Mouse (Mus musculus) megakaryocyte-erythroid progenitor cell, adult 5-6 weeks (primary cell): ENCODE data around the gene Trnt1. TPM values are rescaled to one million over a fixed set of nuclear protein-coding genes. Genes with fewer than 3 reads are reported as not detected.

Source experiments
- ATAC-seq: replicated peaks from 2 replicates; pipeline ENCODE4 v1.8.0; 2016; ENCODE audit warnings: mild to moderate bottlenecking, inconsistent platforms; ENCODE audit not compliant: severe bottlenecking, poor library complexity, low FRiP score, low TSS enrichment
- total RNA-seq, 2 experiments: library from RNA; stranded (forward) in 1 of 2; stranded (reverse) in 1 of 2; fragments of 200-1000, 215-1000 nt in 1 of 2; fragments of >200 nt in 1 of 2; fragmentation: Nextera tagmentation in 1 of 2; gene quantifications; 2 replicates each; pipeline ENCODE4 v1.2.3; 2014 to 2017

Trnt1 gene
- total RNA-seq, 2 experiments from 2014 or later = 67.5 to 111 TPM

- ATAC-seq = peak; percentile 74
Measured at GRCm38 (mm10) chr6:106769290-106769866, 458 bp downstream of the Trnt1 start.

- no peak for ATAC-seq
Measured at GRCm38 (mm10) chr6:106770046-106770445, 1.1 kb downstream of the Trnt1 start.

- no peak for ATAC-seq
Measured at GRCm38 (mm10) chr6:106787138-106787537, 18.2 kb downstream of the Trnt1 start.

- ATAC-seq = no peak
Measured at GRCm38 (mm10) chr6:106791429-106791828, 22.5 kb downstream of the Trnt1 start.

GRCm38 (mm10) chr6:106792486-106792885, 23.6 kb downstream of the Trnt1 start:
- ATAC-seq = no peak

- no peak for ATAC-seq
Measured at GRCm38 (mm10) chr6:106793088-106793487, 24.2 kb downstream of the Trnt1 start.

GRCm38 (mm10) chr6:106793621-106794020, 24.7 kb downstream of the Trnt1 start:
- no peak for ATAC-seq

GRCm38 (mm10) chr6:106794094-106794814, 25.3 kb downstream of the Trnt1 start:
- ATAC-seq = peak; percentile 39

- ATAC-seq = peak; percentile 91
Measured at GRCm38 (mm10) chr6:106799333-106800226, 30.7 kb downstream of the Trnt1 start, which contains the start of gene Crbn. Crbn (minus strand) TSS chr6:106800077.

- ATAC-seq = no peak
Measured at GRCm38 (mm10) chr6:106800227-106800557, 31.3 kb downstream of the Trnt1 start.

- peak; percentile 82 for ATAC-seq
Measured at GRCm38 (mm10) chr6:106804904-106805303, 36.0 kb downstream of the Trnt1 start.

- no peak for ATAC-seq
Measured at GRCm38 (mm10) chr6:106809161-106809560, 40.2 kb downstream of the Trnt1 start.

- no peak for ATAC-seq
Measured at GRCm38 (mm10) chr6:106810686-106811085, 41.8 kb downstream of the Trnt1 start.

- no peak for ATAC-seq
Measured at GRCm38 (mm10) chr6:106819246-106819645, 50.3 kb downstream of the Trnt1 start.

- ATAC-seq = no peak
Measured at GRCm38 (mm10) chr6:106819906-106820305, 51.0 kb downstream of the Trnt1 start.

- ATAC-seq = no peak
Measured at GRCm38 (mm10) chr6:106820566-106820965, 51.6 kb downstream of the Trnt1 start.

GRCm38 (mm10) chr6:106822329-106822728, 53.4 kb downstream of the Trnt1 start:
- no peak for ATAC-seq
